Mouse (Mus musculus) stomach, postnatal 0 days (tissue): ENCODE measurements at regions not wholly inside any gene's neighbourhood (a gene's known extent, or its start where the extent isn't known, plus 50 kb on each side); places are given as distances from the start of the nearest gene placed in this dataset.

ENCODE experiments used
- CTCF ChIP-seq: IDR thresholded peaks from 2 replicates; pipeline ENCODE4 v1.5.1; 2016; ENCODE audit warnings: antibody characterized with exemption, low read depth, mild to moderate bottlenecking, moderate library complexity
- EP300 ChIP-seq: optimal IDR thresholded peaks from 2 replicates; pipeline ENCODE3; 2016; ENCODE audit warnings: antibody characterized with exemption

DNA sequence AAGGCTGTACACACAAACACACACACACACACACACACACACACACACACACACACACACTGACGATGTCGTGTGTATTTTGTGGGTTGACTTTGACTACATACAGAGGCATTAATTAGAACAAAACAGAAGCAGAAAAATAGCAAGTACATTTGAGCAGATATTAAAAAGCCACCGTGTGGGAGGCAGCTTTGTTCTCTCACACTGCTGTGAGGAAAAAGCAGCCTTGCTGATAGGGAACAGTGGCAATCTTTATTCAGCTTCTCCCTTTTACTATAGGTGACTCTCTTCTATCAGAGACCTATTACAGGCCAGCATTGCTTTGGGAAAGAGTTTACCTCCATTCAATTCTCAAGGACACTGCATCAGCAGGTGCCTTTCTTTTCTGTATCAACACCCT is 500.1 kb downstream of the Galc start:
- no peak for TF ChIP-seq CTCF
- no peak for TF ChIP-seq EP300
